21 mouse cellular contexts compared by ENCODE assay signal in genomic region chr16:88941106-88941505, GRCm38 (mm10). TPM values are rescaled to one million over a fixed set of nuclear protein-coding genes. Genes with fewer than 3 reads are reported as not detected.
"Had no signal": no experiment of that assay in that cellular context is flagged by ENCODE, and none has a peak within 500 bp of the region (broad histone marks: within the 10 kb centered on the region; RNA-seq: fewer than 3 reads in every experiment).

No protein-coding gene starts in this region.

- H3K9me3 ChIP-seq: kidney, embryonic 15.5 days; limb, embryonic 13.5 days; liver, embryonic 15.5 days; midbrain, embryonic 10.5 days; neural tube, embryonic 13.5 days had no signal

- DNase-seq: kidney, postnatal 14 days; lung, adult 2 months; lung, postnatal 36 days; midbrain, embryonic 14.5 days; retina, postnatal 1 day; right cerebral cortex, postnatal 4 days; spleen, adult 18-20 months; thymus, adult 18-20 months; thymus, postnatal 14 days had no signal

- H3K4me2 ChIP-seq: kidney, embryonic 15.5 days; limb, embryonic 13.5 days; liver, embryonic 15.5 days; neural tube, embryonic 13.5 days had no signal

- H3K4me3 ChIP-seq: kidney, embryonic 15.5 days; limb, embryonic 13.5 days; liver, embryonic 15.5 days; midbrain, embryonic 10.5 days; neural tube, embryonic 13.5 days had no signal

- H3K4me1 ChIP-seq: kidney, embryonic 15.5 days; limb, embryonic 13.5 days; liver, embryonic 15.5 days; midbrain, embryonic 10.5 days; neural tube, embryonic 13.5 days had no signal

- H3K36me3 ChIP-seq: kidney, embryonic 15.5 days; limb, embryonic 13.5 days; liver, embryonic 15.5 days; midbrain, embryonic 10.5 days; neural tube, embryonic 13.5 days had no signal

- H3K9ac ChIP-seq: kidney, embryonic 15.5 days; limb, embryonic 13.5 days; liver, embryonic 15.5 days; neural tube, embryonic 13.5 days had no signal

- H3K27me3 ChIP-seq: kidney, embryonic 15.5 days; limb, embryonic 13.5 days; liver, embryonic 15.5 days; neural tube, embryonic 13.5 days had no signal

- H3K27ac ChIP-seq: kidney, embryonic 15.5 days; limb, embryonic 13.5 days; liver, embryonic 15.5 days; midbrain, embryonic 10.5 days; neural tube, embryonic 13.5 days had no signal

- ATAC-seq: lung, postnatal 0 days had no signal

RNA-seq across cellular contexts. Expression of gene Krtap19-9b, which starts 9.0 kb away (rescaled TPM):
- total RNA-seq: layer of hippocampus, postnatal 36 days; left cerebral cortex, postnatal 36 days; liver, adult 2 months; megakaryocyte, adult 5-6 weeks had no signal
- polyA plus RNA-seq: kidney, embryonic 15.5 days; large intestine, adult 2 months; limb, embryonic 13.5 days; liver, adult 2 months; liver, embryonic 15.5 days; lung, adult 2 months; lung, postnatal 0 days; midbrain, embryonic 10.5 days; midbrain, embryonic 14.5 days; neural tube, embryonic 13.5 days; stomach, embryonic 14.5 days had no signal

RNA-seq across cellular contexts. Expression of gene Krtap16-3, which starts 21.6 kb away (rescaled TPM):
- total RNA-seq: layer of hippocampus, postnatal 36 days; left cerebral cortex, postnatal 36 days; liver, adult 2 months; megakaryocyte, adult 5-6 weeks had no signal
- polyA plus RNA-seq: kidney, embryonic 15.5 days; large intestine, adult 2 months; limb, embryonic 13.5 days; liver, adult 2 months; liver, embryonic 15.5 days; lung, adult 2 months; lung, postnatal 0 days; midbrain, embryonic 10.5 days; midbrain, embryonic 14.5 days; neural tube, embryonic 13.5 days; stomach, embryonic 14.5 days had no signal

RNA-seq across cellular contexts. Expression of gene Krtap19-5, which starts 44.8 kb away (rescaled TPM):
- total RNA-seq: layer of hippocampus, postnatal 36 days; left cerebral cortex, postnatal 36 days; liver, adult 2 months; megakaryocyte, adult 5-6 weeks had no signal
- polyA plus RNA-seq: kidney, embryonic 15.5 days; large intestine, adult 2 months; limb, embryonic 13.5 days; liver, adult 2 months; liver, embryonic 15.5 days; lung, adult 2 months; lung, postnatal 0 days; midbrain, embryonic 10.5 days; midbrain, embryonic 14.5 days; neural tube, embryonic 13.5 days; stomach, embryonic 14.5 days had no signal

RNA-seq across cellular contexts. Expression of gene Krtap19-4, which starts 56.2 kb away (rescaled TPM):
- total RNA-seq: layer of hippocampus, postnatal 36 days; left cerebral cortex, postnatal 36 days; liver, adult 2 months; megakaryocyte, adult 5-6 weeks had no signal
- polyA plus RNA-seq: kidney, embryonic 15.5 days; large intestine, adult 2 months; limb, embryonic 13.5 days; liver, adult 2 months; liver, embryonic 15.5 days; lung, adult 2 months; lung, postnatal 0 days; midbrain, embryonic 10.5 days; midbrain, embryonic 14.5 days; neural tube, embryonic 13.5 days; stomach, embryonic 14.5 days had no signal
